Mouse (Mus musculus) E14TG2a.4 (cell line): Measurements from ENCODE around the gene Doc2g.
"Not testable (repeated sequence)": the region's sequence is repeated elsewhere in the genome, so short reads cannot be mapped to it uniquely, and the experiment has no call there.

Experiments
- H3K27me3 ChIP-seq: 2 replicates; pipeline ENCODE4 v1.6.1; 2014; ENCODE audit warnings: low read length, control low read depth; ENCODE audit not compliant: insufficient read depth
- H3K36me3 ChIP-seq: 2 replicates; pipeline ENCODE4 v1.6.1; 2014; ENCODE audit warnings: low read length, control low read depth; ENCODE audit not compliant: insufficient read depth
- H3K4me1 ChIP-seq: replicated peaks from 2 replicates; pipeline ENCODE4 v1.6.1; 2014; ENCODE audit warnings: low read depth, low read length, control low read depth
- H3K4me3 ChIP-seq: replicated peaks from 2 replicates; pipeline ENCODE4 v1.5.1; 2014; ENCODE audit warnings: mild to moderate bottlenecking, low read length
- H3K9me3 ChIP-seq: 2 replicates; pipeline ENCODE4 v1.6.1; 2014; ENCODE audit warnings: low read length, control low read depth
- CTCF ChIP-seq: conservative IDR thresholded peaks from 2 replicates; pipeline ENCODE4 v1.5.1; 2014; ENCODE audit warnings: low read length
- NANOG ChIP-seq: IDR thresholded peaks from 2 replicates; pipeline ENCODE4 v1.6.1; 2014; ENCODE audit warnings: borderline replicate concordance, low read length, mixed read lengths
- POU5F1 ChIP-seq: IDR thresholded peaks from 2 replicates; pipeline ENCODE4 v1.6.1; 2014; ENCODE audit warnings: low read length, borderline replicate concordance

Gene Doc2g

GRCm38 (mm10) chr19:3964030-3964429, 39.1 kb upstream of the Doc2g start:
- Histone ChIP-seq H3K4me1 (no peaks in the 10 kb centered on the region), H3K9me3 (no peaks in the 10 kb centered on the region), H3K27me3 (no peaks in the 10 kb centered on the region), H3K36me3 (no peaks in the 10 kb centered on the region), H3K4me3 (no peak overlapping the region)
- TF ChIP-seq CTCF (no peak), NANOG (no peak)

GRCm38 (mm10) chr19:3966330-3967075, 36.6 kb upstream of the Doc2g start:
- H3K27me3 ChIP-seq, result peaks cover 6% of the 10 kb centered on the region; the same call in 1 of the 2 replicates
- no peaks in the 10 kb centered on the region for H3K36me3 ChIP-seq
- no peak; the same call in 1 of the 2 replicates for TF ChIP-seq CTCF
- no peak for TF ChIP-seq POU5F1
- TF ChIP-seq NANOG, result no peak
- peaks cover 6% of the 10 kb centered on the region; the same call in 1 of the 2 replicates for H3K4me1 ChIP-seq
- no peaks in the 10 kb centered on the region for H3K9me3 ChIP-seq
- no peak overlapping the region for H3K4me3 ChIP-seq

GRCm38 (mm10) chr19:3967258-3967657, 35.9 kb upstream of the Doc2g start:
- TF ChIP-seq POU5F1 (no peak), NANOG (no peak), CTCF (no peak)
- Histone ChIP-seq H3K4me3 (no peak overlapping the region), H3K9me3 (no peaks in the 10 kb centered on the region), H3K4me1 (peaks cover 11% of the 10 kb centered on the region), H3K36me3 (no peaks in the 10 kb centered on the region), H3K27me3 (peaks cover 6% of the 10 kb centered on the region; the same call in 1 of the 2 replicates)

- Histone ChIP-seq H3K9me3 (no peaks in the 10 kb centered on the region), H3K4me3 (peak within 1 kb of the TSS; percentile 37; the same call in 1 of the 2 replicates), H3K27me3 (peaks cover 8% of the 10 kb centered on the region; the same call in 1 of the 2 replicates), H3K36me3 (no peaks in the 10 kb centered on the region), H3K4me1 (peaks cover 23% of the 10 kb centered on the region)
- TF ChIP-seq POU5F1 (no peak), NANOG (no peak), CTCF (no peak)
Observed at GRCm38 (mm10) chr19:3972229-3972628, 30.9 kb upstream of the Doc2g start, which contains the start of gene Aldh3b2. Aldh3b2 (plus strand) TSS chr19:3972328.

GRCm38 (mm10) chr19:3974608-3975007, 28.5 kb upstream of the Doc2g start:
- not testable (repeated sequence) for H3K27me3 ChIP-seq, H3K36me3 ChIP-seq, H3K9me3 ChIP-seq, H3K4me3 ChIP-seq
- H3K4me1 ChIP-seq, result peaks cover 20% of the 10 kb centered on the region

- no peaks in the 10 kb centered on the region for H3K36me3 ChIP-seq
- H3K4me1 ChIP-seq, result peaks cover 27% of the 10 kb centered on the region
- 0 out of 2 replicates have a peak, but pooled peaks cover 2% of the 10 kb centered on the region for H3K27me3 ChIP-seq
- TF ChIP-seq CTCF (no peak), NANOG (no peak), POU5F1 (no peak)
- H3K4me3 ChIP-seq, result no peak overlapping the region
- no peaks in the 10 kb centered on the region for H3K9me3 ChIP-seq
Observed at GRCm38 (mm10) chr19:3975866-3976265, 27.2 kb upstream of the Doc2g start.

- H3K9me3 ChIP-seq, result no peaks in the 10 kb centered on the region
- no peaks in the 10 kb centered on the region for H3K36me3 ChIP-seq
- TF ChIP-seq POU5F1, result no peak
- TF ChIP-seq CTCF, result peak; percentile 95
- H3K4me3 ChIP-seq, result no peak overlapping the region
- peaks cover 38% of the 10 kb centered on the region for H3K4me1 ChIP-seq
- no peaks in the 10 kb centered on the region for H3K27me3 ChIP-seq
Observed at GRCm38 (mm10) chr19:3980309-3980708, 22.8 kb upstream of the Doc2g start.

GRCm38 (mm10) chr19:3980917-3981316, 22.2 kb upstream of the Doc2g start:
- Histone ChIP-seq H3K36me3 (no peaks in the 10 kb centered on the region), H3K4me1 (peaks cover 44% of the 10 kb centered on the region), H3K4me3 (no peak overlapping the region), H3K27me3 (no peaks in the 10 kb centered on the region), H3K9me3 (no peaks in the 10 kb centered on the region)
- TF ChIP-seq POU5F1, result no peak
- no peak for TF ChIP-seq CTCF
- TF ChIP-seq NANOG, result no peak

GRCm38 (mm10) chr19:3983527-3984200, 19.4 kb upstream of the Doc2g start:
- Histone ChIP-seq H3K4me3 (no peak overlapping the region), H3K27me3 (no peaks in the 10 kb centered on the region), H3K4me1 (peaks cover 71% of the 10 kb centered on the region), H3K36me3 (no peaks in the 10 kb centered on the region), H3K9me3 (no peaks in the 10 kb centered on the region)
- TF ChIP-seq NANOG (no peak), POU5F1 (no peak), CTCF (no peak)
